Mouse (Mus musculus): Measurements from ENCODE around the gene Hoxa5. TPM values are rescaled to one million over a fixed set of nuclear protein-coding genes. Genes with fewer than 3 reads are reported as not detected.
A peak's percentile ranks its signal among the peaks of the same experiment; 100 is the strongest.

Gene Hoxa5
- total RNA-seq, 2 experiments from 2014 or later, result not detected

- no peak for DNase-seq (ENCODE audit: extremely low spot score in 1 of 2, low spot score in 1 of 2)
Measured at GRCm38 (mm10) chr6:52228475-52229465, 24.4 kb upstream of the Hoxa5 start.

- DNase-seq (ENCODE audit: extremely low spot score in 1 of 2, low spot score in 1 of 2), result no peak
Measured at GRCm38 (mm10) chr6:52227470-52228222, 23.3 kb upstream of the Hoxa5 start.

- DNase-seq (ENCODE audit: extremely low spot score in 1 of 2, low spot score in 1 of 2), result no peak
Measured at GRCm38 (mm10) chr6:52226569-52227257, 22.3 kb upstream of the Hoxa5 start.

- no peak for DNase-seq (ENCODE audit: extremely low spot score in 1 of 2, low spot score in 1 of 2)
Measured at GRCm38 (mm10) chr6:52225612-52226568, 21.5 kb upstream of the Hoxa5 start.

GRCm38 (mm10) chr6:52224895-52225611, 20.7 kb upstream of the Hoxa5 start:
- DNase-seq (ENCODE audit: extremely low spot score in 1 of 2, low spot score in 1 of 2), result no peak

- no peak for DNase-seq (ENCODE audit: extremely low spot score in 1 of 2, low spot score in 1 of 2)
Measured at GRCm38 (mm10) chr6:52223939-52224760, 19.8 kb upstream of the Hoxa5 start.

- no peak for DNase-seq (ENCODE audit: extremely low spot score in 1 of 2, low spot score in 1 of 2)
Measured at GRCm38 (mm10) chr6:52222729-52223128, 18.3 kb upstream of the Hoxa5 start.

- no peak for DNase-seq (ENCODE audit: extremely low spot score in 1 of 2, low spot score in 1 of 2)
Measured at GRCm38 (mm10) chr6:52221993-52222685, 17.8 kb upstream of the Hoxa5 start.

- peak; percentile 70 to 88 for DNase-seq (ENCODE audit: extremely low spot score in 1 of 2, low spot score in 1 of 2)
Measured at GRCm38 (mm10) chr6:52221337-52221992, 17.1 kb upstream of the Hoxa5 start, which contains the start of gene Hoxa7. Gene Hoxa7, minus strand, starts transcription at chr6:52221854.

- no peak for DNase-seq (ENCODE audit: extremely low spot score in 1 of 2, low spot score in 1 of 2)
Measured at GRCm38 (mm10) chr6:52220865-52221310, 16.5 kb upstream of the Hoxa5 start.

- peak in 1 of 2 experiments; percentile 25 for DNase-seq (ENCODE audit: extremely low spot score in 1 of 2, low spot score in 1 of 2)
Measured at GRCm38 (mm10) chr6:52220003-52220864, 15.8 kb upstream of the Hoxa5 start.

- DNase-seq (ENCODE audit: extremely low spot score in 1 of 2, low spot score in 1 of 2), result no peak
Measured at GRCm38 (mm10) chr6:52219234-52219942, 15.0 kb upstream of the Hoxa5 start.

GRCm38 (mm10) chr6:52218643-52219215, 14.3 kb upstream of the Hoxa5 start:
- DNase-seq (ENCODE audit: extremely low spot score in 1 of 2, low spot score in 1 of 2), result no peak

GRCm38 (mm10) chr6:52217895-52218642, 13.7 kb upstream of the Hoxa5 start:
- peak in 1 of 2 experiments; percentile 8 for DNase-seq (ENCODE audit: extremely low spot score in 1 of 2, low spot score in 1 of 2)
